Mouse (Mus musculus) heart, adult 8-10 months (tissue): ENCODE data around the gene Syt16. TPM values are rescaled to one million over a fixed set of nuclear protein-coding genes. Genes with fewer than 3 reads are reported as not detected.
A peak's percentile ranks its signal among the peaks of the same experiment; 100 is the strongest.

Experiments
- DNase-seq: peaks from one replicate; pipeline ENCODE4 v3.0.0; 2022; ENCODE audit warnings: low spot score
- total RNA-seq, 4 experiments: library from RNA; stranded (reverse); gene quantifications; 2 replicates each; pipeline ENCODE4 v1.2.4; 2022

Syt16 gene
- total RNA-seq, 4 experiments from 2014 or later, result not detected

GRCm38 (mm10) chr12:74212156-74212555 lies 214.7 kb downstream of the Syt16 start:
- no peak for DNase-seq

GRCm38 (mm10) chr12:74216103-74216728 lies 218.8 kb downstream of the Syt16 start:
- no peak for DNase-seq

GRCm38 (mm10) chr12:74219909-74220308 lies 222.4 kb downstream of the Syt16 start:
- no peak for DNase-seq

DNA sequence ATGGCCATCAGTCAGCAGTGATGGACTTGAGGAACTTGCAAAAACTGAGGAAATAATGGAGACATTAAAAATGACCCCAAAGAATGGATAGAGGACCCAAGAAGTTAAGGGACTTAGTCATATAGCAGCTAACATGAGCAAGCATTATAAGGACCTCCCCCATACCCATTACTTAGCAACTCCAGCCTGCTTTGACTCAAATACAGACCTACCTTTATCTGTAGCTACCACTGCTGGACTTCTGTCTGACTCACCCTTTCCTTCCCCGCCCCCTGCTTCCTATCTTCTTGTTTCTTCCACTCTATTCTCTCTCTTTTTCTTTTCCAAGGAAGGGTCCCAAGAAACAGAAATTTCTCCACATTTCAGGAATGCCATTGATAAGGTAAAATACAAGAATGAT lies 223.2 kb downstream of the Syt16 start:
- DNase-seq, result no peak

DNA sequence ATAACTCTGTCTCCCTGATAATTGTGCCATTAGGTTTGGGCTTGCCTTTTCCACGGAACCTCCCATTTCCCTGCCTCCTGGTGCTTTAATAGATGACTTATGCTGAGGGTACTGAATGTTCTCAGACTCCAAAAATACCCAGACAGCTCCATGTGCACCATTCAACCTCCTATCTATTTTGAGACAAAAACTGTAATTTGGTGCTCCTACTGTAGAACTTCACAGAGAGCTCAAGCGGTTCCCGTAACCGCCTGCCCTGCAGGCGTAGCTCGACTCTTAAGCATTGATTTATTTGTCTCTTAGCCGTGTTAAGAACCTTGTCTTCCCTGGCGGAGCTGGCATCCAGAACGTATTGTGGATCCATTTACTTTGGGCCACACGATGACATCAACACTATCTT lies 233.3 kb downstream of the Syt16 start:
- no peak for DNase-seq

GRCm38 (mm10) chr12:74232845-74233244 lies 235.4 kb downstream of the Syt16 start:
- DNase-seq, result no peak

DNA sequence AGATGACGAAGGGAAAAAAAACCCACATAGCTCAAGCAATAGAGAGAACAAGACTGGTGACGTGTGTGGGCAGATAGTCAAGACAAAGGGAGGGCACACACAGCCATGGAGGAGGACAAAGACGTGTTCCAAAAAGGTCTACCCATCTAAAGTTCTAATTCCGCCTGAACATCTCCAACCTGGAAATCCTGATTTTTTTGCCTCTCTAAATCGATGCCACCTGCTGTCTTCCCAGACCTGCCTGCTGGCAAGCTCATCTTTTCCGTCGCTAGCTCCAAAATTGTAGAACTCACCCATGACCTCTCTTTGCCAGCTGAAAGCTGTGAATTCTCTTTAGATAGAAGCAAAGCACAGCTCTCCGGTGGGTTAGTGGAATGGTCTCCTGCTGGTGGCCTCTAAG lies 238.7 kb downstream of the Syt16 start:
- no peak for DNase-seq

DNA sequence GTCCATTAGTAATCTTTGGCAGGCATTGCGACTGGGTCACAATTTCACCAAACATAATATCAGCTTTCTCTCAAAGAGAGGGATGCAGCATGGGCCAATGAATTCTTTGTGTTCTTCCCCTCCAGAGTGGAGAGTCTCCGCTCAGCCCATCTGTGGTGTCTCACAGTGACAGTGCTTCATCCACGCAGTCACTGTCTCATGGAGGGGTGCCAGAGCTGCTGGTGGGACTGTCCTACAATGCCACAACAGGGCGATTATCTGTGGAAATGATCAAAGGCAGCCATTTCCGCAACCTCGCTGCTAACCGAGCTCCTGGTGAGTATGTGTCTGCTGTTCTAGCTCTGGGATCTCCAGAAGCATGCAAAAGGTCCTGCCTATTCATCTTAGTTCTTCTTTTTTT lies 240.6 kb downstream of the Syt16 start:
- no peak for DNase-seq

GRCm38 (mm10) chr12:74238806-74239205 lies 241.3 kb downstream of the Syt16 start:
- no peak for DNase-seq

- no peak for DNase-seq
Observed at GRCm38 (mm10) chr12:74264846-74265245, 267.4 kb downstream of the Syt16 start.

DNA sequence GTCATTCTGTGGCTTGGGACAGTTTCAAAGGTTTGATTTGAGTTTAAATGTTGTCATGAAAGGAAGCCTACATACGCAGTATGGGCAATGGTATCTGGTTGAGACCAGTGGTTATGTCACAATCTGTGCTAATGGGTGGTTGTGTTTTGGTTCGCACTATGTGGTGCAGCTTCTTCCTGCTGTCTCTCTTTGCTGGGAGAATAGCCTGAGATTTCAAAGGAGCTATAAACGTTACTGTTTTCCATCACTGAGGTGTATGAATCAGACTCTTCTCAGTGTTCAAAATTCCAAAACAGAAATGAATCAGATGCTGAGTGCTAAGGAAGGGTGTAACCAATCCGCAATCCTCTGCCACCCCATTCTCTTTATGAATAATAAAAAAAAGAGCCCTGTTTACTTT lies 269.6 kb downstream of the Syt16 start:
- no peak for DNase-seq

DNA sequence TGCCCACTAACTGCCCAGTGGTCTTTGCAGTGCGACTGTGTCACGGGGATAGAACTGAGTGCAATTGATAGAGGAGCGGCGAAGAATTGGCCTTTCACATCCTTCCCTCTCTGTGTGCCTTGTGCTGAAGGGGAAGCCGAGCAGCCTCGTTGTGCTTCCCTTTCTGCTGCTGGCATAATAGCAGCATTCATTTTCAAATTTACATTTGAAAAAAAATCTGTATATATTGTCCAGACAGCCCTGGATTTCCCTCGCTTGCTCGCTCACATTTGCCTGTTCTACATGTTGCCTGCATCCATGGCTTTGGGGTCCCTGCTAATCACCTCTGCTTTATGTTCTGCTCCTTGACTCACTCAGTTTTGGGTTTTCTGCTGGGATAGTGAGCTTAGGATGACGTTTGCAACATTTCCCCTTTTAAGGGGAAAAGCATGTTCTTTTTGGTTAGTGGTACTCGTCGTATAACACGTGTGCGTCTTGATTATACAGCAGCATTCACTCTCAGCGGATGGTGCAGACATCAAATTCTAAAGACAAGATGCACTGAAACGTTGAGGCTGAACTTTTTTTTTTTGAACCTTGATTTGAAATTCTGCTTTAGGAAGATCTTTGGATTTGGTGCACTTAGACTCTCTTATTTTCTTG lies 271.3 kb downstream of the Syt16 start:
- no peak for DNase-seq

DNA sequence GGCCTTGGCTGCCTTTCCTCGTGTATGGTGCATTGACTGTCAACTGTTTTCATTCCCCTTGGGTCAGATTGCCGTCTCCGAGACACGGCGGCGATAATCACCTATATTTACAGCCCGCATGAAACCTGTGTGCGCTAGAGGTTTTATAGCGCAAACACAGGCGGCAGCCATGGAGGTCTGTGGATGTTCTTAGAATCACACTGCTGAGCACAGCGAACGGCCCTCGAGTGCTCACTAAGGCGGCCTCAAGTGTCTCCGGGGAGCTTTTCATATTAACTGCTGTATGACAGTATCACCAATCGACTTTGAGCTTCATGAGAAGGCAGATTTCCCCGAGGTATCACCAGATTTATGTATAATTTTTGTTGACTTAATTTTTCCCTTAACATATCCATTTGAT lies 275.1 kb downstream of the Syt16 start:
- DNase-seq, result no peak

DNA sequence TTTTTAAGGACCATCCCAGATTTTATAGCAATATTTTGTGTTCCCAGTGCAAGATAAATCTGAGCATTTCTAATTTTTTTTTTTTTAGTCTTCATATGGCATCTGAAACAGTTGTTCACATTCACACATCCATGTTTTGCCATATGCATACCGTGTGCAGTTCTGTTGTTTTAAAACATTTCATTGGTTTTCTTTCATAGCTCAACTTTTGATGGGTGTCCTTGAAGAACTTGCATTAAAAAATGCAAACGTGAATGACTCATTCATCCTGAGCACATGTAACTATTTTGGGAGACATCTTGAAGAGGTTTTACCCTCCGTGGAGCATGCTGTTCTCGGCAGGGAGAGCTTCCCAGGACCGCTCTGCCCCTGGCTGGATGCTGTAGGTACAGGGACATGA lies 279.8 kb downstream of the Syt16 start:
- no peak for DNase-seq

DNA sequence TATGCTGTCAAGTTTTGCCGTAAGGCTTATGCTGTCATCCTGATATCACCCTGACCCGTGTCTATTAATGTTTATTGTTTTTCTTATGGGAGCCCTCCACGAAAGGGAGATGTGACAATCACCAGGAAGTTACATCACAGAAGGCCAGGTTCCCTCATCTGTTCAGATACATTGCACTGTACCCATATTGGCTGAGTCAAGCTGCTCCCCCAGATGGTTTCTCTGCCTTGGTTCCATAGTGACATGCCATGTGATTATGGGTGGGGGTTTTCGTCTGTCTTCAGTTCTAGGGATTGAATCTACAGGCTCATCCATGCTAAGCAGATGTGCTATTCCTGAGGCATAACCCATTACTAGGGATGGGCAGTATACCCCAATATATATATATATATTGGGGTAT lies 283.9 kb downstream of the Syt16 start:
- no peak for DNase-seq

DNA sequence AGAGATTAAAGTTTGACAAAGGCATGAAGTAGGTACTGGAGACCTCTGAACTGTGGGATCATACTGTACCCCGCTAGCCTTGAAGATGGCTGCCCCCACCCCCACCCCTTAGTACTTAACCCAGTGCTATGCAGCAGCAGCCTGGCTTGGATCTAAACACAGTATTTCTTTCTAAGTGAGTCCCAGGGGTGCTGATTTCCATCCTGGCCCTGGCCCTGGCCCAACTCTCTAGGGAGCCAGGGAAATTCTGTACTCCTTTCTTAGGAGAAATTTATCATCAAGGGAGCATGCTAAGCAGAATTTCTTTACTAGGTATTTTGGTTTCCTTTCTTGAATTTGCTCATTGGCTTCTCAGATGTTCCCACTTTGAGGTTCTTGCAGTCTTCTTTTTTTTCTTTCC lies 285.4 kb downstream of the Syt16 start:
- DNase-seq, result no peak

DNA sequence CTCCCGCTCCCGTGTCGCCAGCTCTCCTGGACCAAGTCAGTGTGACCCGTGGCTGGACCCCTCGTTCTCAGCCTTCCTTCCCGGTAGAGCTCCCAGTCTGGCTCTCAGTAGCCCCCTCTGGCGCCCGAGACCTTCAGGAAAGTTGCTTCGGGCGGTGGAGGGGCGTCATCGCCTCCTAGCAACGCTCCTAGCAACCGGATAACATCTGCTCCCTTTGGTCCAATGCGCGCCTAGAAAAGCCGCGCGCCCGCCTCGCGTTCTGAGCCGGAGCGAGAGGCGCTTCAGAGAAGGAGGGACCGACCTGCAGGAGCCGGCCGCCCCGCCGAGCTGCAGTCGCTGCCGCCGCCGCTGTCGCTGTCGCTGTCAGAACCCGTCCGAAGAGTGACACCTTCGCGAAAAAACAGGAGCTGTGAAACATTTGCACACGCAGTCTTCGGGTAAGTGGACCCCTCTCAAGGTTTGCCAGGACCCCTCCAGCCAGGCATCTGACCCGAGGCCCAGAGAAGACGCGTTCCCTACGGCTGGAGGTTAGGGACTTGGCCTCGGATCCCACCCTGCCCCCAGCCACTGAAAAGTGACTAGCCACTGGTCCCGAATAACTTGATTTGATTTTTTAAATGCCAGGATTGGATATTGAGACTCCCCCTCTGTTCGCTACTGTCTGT lies 286.7 kb downstream of the Syt16 start:
- DNase-seq, result peak; percentile 9

DNA sequence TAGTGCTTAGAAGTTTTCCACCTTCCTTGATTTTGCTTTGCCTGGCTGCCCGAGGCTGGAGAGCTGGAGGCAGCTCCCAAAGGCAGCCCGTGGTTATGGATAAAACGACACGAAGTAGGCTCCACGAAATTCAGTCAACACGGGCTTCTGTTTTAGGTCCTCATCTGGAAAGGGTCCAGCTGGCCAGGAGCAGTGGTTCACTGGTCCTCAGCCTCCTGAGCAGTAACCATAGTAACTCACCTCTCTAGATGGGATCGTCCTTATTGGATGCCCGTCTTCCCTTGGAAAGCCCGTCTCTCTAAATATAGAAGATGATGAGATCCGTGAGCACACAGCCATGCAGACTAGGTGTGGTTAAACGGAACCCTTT lies 287.2 kb downstream of the Syt16 start:
- DNase-seq, result no peak

DNA sequence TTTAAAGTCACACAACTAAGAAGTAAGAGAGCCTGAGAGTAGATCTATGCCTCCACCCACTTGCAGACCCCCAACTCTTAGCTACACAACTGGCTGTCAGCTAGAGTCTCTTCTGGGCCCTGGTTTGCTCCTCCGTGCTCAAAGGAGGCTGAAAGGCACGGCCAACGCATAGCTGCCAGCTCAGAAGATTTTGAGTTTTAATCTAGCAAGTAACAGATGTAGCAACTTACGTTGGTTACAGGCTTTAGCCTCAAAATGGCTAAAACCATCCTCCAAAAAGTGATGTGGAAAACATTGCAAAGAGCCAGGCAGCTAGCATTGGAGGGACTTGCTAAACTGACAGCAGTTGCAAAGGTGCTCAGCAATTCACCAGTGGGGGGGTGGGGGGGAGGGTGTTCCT lies 293.5 kb downstream of the Syt16 start:
- no peak for DNase-seq

- DNase-seq, result peak; percentile 14
Observed at GRCm38 (mm10) chr12:74293624-74294023, 296.2 kb downstream of the Syt16 start.

DNA sequence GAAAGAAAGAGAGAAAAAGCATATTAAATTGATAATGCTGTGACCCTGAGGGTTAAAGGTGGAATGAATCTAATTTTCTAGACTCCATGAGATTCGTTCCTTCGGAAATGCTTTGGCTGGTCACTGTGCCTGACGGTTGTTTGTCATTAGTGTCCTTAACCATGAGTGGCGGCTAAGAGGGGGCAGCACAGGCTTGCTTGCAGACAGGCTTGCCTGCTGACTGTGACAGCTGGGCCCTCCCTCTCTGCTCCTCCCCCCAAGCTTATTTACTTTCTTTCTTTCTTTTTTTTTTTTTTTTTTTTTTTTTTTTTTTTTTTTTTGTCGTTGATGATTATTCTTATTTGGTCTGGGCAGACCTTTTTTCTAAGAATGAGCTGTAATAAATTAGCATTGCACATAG lies 298.9 kb downstream of the Syt16 start:
- no peak for DNase-seq

- no peak for DNase-seq
Observed at GRCm38 (mm10) chr12:74301559-74301958, 304.1 kb downstream of the Syt16 start.
